Mouse (Mus musculus) layer of hippocampus, postnatal 14 days (tissue): ENCODE data around the gene Map3k13. TPM values are rescaled to one million over a fixed set of nuclear protein-coding genes. Genes with fewer than 3 reads are reported as not detected.
"Not testable (repeated sequence)": the region's sequence is repeated elsewhere in the genome, so short reads cannot be mapped to it uniquely, and the experiment has no call there.

Experiments
- DNase-seq, 2 experiments: peaks; one replicate each; pipeline ENCODE4 v3.0.0; 2021 to 2022; ENCODE audit warnings: low spot score in 2 of 2, mixed read lengths in 1 of 2
- total RNA-seq, 2 experiments: library from RNA; stranded (reverse); gene quantifications; 2 replicates each; pipeline ENCODE4 v1.2.3; 2021

Map3k13 gene
- total RNA-seq, 2 experiments from 2014 or later = 14.7 to 15.1 TPM

GRCm38 (mm10) chr16:21904636-21905035 lies 110.5 kb downstream of the Map3k13 start:
- no peak for DNase-seq

GRCm38 (mm10) chr16:21905996-21906395 lies 111.8 kb downstream of the Map3k13 start:
- no peak for DNase-seq

GRCm38 (mm10) chr16:21906902-21907301 lies 112.8 kb downstream of the Map3k13 start:
- DNase-seq = no peak

- DNase-seq = not testable (repeated sequence)
These were observed 114.8 kb downstream of the Map3k13 start for GRCm38 (mm10) chr16:21908906-21909305.

- DNase-seq = no peak
These were observed 119.2 kb downstream of the Map3k13 start for GRCm38 (mm10) chr16:21913347-21913746.

- DNase-seq = no peak
These were observed 122.5 kb downstream of the Map3k13 start for GRCm38 (mm10) chr16:21916681-21917080.

GRCm38 (mm10) chr16:21928471-21928870 lies 134.3 kb downstream of the Map3k13 start:
- DNase-seq = no peak

GRCm38 (mm10) chr16:21946761-21947715 lies 152.9 kb downstream of the Map3k13 start, which contains the start of gene Tmem41a:
Tmem41a (minus strand) TSS chr16:21947552.
- DNase-seq = peak; percentile 74 to 82

GRCm38 (mm10) chr16:21955591-21955990 lies 161.4 kb downstream of the Map3k13 start:
- no peak for DNase-seq

GRCm38 (mm10) chr16:21965576-21965975 lies 171.4 kb downstream of the Map3k13 start:
- DNase-seq = no peak

GRCm38 (mm10) chr16:21969874-21970273 lies 175.7 kb downstream of the Map3k13 start:
- DNase-seq = no peak

GRCm38 (mm10) chr16:21970536-21970935 lies 176.4 kb downstream of the Map3k13 start:
- DNase-seq = no peak

- DNase-seq = no peak
These were observed 177.3 kb downstream of the Map3k13 start for GRCm38 (mm10) chr16:21971446-21971845.

- no peak for DNase-seq
These were observed 182.1 kb downstream of the Map3k13 start for GRCm38 (mm10) chr16:21976203-21976602.

GRCm38 (mm10) chr16:21977347-21977746 lies 183.2 kb downstream of the Map3k13 start:
- DNase-seq = no peak

Other genes starting within 250 kb of the Map3k13 start
- gene 2510009E07Rik, start 99.7 kb upstream of the Map3k13 start, total RNA-seq = 10 to 100 TPM; 47.3 to 58.4 TPM
- 1 to 10 TPM; 1.3 to 1.7 TPM for gene Ehhadh, start 6.5 kb upstream of the Map3k13 start, total RNA-seq
- gene Tmem41a, start 153.2 kb downstream of the Map3k13 start, total RNA-seq = 10 to 100 TPM; 17.5 to 18.5 TPM
- under 1 TPM; 0.29 to 0.32 TPM for gene Liph, start 201.3 kb downstream of the Map3k13 start, total RNA-seq
- 10 to 100 TPM; 73.5 to 77.0 TPM for gene Senp2, start 215.1 kb downstream of the Map3k13 start, total RNA-seq